Mouse (Mus musculus) bone marrow, adult 2 months (tissue): ENCODE results near the gene Morn5. TPM values are rescaled to one million over a fixed set of nuclear protein-coding genes. Genes with fewer than 3 reads are reported as not detected.

Experiments
- H3K27ac ChIP-seq: fragments of 200-500 bp; 2 replicates; pipeline ENCODE4 v1.5.1; 2012; ENCODE audit warnings: low read depth, mild to moderate bottlenecking, control low read depth, inconsistent platforms, low read length; ENCODE audit not compliant: control insufficient read depth, poor library complexity, insufficient read depth
- H3K4me1 ChIP-seq: fragments of 200-500 bp; 2 replicates; pipeline ENCODE4 v1.6.1; 2011; ENCODE audit warnings: low read length; ENCODE audit not compliant: control insufficient read depth, insufficient read depth
- H3K4me3 ChIP-seq: fragments of 200-500 bp; replicated peaks from 2 replicates; pipeline ENCODE3; 2011; ENCODE audit warnings: mild to moderate bottlenecking, low read depth, low read length, control low read depth; ENCODE audit not compliant: control insufficient read depth
- CTCF ChIP-seq: fragments of 200-500 bp; IDR thresholded peaks from 2 replicates; pipeline ENCODE4 v1.5.1; 2011; ENCODE audit warnings: low read length, control low read depth; ENCODE audit not compliant: control insufficient read depth, insufficient read depth
- POLR2A ChIP-seq: fragments of 200-500 bp; IDR thresholded peaks from 2 replicates; pipeline ENCODE4 v1.6.1; 2011; ENCODE audit warnings: low read depth, mild to moderate bottlenecking, control low read depth, low read length, borderline replicate concordance; ENCODE audit not compliant: control insufficient read depth
- WGBS: fragments of 180-500 bp; shearing (Covaris S2); methylation state at CpG from one replicate; pipeline ENCODE4 v1.1.7; 2018; 5-methylcytosine and 5-hydroxymethylcytosine counted together
- polyA plus RNA-seq: library from polyadenylated mRNA; stranded (reverse); fragments of >200 nt; gene quantifications from 2 replicates; pipeline ENCODE4 v1.2.4, GENCODE M21; 2011; ENCODE audit warnings: low replicate concordance; ENCODE audit not compliant: missing spikeins, insufficient read depth, insufficient read length

Morn5 gene
- polyA plus RNA-seq, 1 experiment, result not detected

DNA sequence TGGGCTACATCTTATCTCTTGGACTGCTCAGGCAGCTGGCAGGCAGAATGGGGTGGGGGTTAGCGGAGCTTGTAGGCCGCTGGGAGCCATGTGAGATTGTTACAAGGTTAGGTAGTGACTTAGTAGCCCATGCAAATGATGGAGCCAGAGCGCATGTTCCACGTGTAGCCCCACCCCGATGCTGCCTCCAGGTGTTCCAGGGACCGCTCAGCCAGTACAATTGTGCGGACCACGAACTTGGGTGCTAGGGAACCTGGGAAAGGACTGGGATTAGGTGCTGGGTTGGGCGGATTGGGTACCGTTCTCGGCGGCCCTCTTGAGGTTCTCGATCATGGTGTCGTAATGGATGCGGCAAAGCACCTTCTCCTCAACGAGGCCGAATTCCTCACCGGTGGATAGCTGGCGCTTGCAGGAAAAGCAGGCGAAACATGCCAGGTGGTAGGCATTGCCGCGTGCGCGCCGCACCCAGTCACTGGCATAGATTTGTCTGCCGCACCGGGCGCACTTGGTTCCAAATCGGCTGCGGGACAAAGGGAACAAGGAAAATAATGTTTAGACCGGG, 44.7 kb downstream of the Morn5 start:
- H3K27ac ChIP-seq, result no peak overlapping the region
- 7% methylated on average over 31 of the region's 31 CpGs for WGBS
- H3K4me3 ChIP-seq, result no peak overlapping the region
- TF ChIP-seq POLR2A (no peak), CTCF (no peak)
- no peaks in the 10 kb centered on the region for H3K4me1 ChIP-seq

DNA sequence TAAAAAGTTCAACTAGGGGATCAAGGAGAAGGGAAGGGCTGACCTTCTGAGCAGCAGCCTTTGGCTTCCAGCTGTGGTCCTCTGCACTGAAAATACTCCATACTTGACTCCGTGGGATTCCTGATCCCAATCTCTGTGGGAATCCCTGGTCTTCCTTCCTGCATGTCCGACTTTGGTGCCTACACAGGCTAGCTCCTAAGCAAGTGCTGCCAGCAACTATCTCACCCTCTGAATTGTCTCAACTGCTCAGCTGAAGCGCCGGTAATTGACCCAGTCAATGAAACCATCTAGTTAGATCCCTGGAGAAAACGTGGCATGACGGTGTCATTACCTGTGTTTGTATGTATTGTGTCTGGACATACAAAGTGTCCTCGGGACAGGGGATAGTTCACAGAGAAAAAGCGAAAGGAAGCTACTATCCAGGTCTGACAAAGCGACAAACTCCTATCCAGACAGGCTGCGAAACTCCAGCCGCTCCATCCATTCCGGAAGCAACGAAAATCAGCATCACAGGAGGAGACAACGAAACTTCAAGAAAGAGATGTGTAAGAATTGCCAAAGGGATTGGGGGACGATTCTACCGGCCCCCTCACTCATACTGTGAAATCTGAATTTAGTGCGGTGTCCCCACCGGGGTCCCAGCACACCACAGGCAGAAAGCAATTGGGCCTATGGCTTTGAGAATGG, 48.0 kb downstream of the Morn5 start:
- H3K4me3 ChIP-seq, result no peak overlapping the region
- no peak overlapping the region for H3K27ac ChIP-seq
- WGBS, result 13% methylated on average over 18 of the region's 18 CpGs
- no peaks in the 10 kb centered on the region for H3K4me1 ChIP-seq
- TF ChIP-seq CTCF (no peak), POLR2A (no peak)

DNA sequence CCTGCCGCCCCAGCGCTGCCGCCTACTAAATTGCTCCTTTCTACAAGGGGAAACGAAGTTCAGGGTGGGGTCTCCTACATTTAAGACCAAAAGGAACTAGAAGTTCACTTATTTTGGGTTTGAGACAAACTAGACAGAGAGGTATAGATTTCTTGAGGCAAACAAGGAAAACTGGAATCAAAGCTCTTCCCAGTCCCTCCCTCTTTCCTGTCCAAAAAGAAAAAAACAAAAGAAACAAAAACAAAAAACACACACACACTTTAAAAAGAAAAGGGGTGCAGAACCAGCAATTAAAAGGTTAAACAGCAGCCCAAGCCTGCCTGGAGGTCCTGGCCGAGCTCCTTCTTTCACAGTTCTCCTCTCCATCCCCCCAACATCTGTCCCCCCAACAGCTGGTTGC, 48.8 kb downstream of the Morn5 start:
- no peak for TF ChIP-seq CTCF
- no peak overlapping the region for H3K4me3 ChIP-seq
- WGBS, result 30% methylated on average over 5 of the region's 5 CpGs

DNA sequence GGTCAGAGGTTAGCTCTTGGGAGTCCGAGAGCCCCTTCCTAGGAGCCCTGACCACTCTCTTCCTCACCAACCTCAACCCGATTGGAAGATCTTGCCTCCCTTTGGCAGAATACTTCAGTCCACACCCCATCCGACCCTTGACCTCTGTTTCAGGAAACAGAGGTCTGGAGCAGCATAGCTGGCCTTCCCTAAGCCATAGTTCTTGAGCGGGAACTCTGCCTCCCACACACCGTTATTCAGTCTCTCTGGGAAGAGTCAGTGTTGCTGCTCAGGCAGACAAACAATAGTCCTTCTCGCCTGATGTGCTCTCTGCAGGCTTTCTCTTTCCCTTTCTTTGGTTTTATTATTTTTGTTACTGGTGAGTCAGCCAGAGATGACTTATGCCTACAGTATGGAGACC, 50.5 kb downstream of the Morn5 start:
- WGBS, result 49% methylated on average over 6 of the region's 6 CpGs

More for the DNA sequence above, 48.8 kb downstream of the Morn5 start:
- no peaks in the 10 kb centered on the region for H3K4me1 ChIP-seq
- H3K27ac ChIP-seq, result no peak overlapping the region

DNA sequence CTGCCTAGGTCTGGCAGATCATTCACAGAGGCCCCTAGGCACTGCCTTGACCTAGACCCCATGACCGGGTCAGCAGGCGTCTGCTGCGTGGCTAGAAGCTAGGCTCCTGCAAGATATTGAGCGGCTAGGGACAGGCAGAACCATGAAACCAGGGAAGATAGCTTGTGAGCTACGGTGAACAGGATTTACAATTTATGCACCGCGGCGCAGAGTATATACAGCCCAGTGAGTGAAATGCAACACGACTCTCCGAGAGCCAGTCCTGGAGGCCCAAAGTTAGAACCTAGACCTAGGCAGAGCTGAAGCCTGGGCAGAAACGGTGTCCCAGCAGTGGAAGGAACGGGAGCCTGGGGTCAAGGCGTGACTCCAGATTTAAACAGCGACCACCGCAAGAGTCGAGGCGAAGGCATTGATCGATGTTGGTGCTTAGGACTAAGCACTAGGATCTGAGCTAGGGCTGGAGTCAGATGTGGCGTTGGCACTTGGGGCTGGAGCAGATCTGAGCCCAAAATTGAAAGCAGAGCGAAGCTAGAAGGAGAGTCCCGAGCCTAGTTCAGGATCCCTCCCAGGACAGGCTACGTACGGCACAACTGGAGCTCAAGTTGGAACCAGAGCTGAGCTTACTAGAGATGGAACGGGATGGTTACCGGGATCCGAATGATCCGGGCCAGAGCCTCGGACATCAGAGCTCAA, 52.8 kb downstream of the Morn5 start:
- 7% methylated on average over 28 of the region's 28 CpGs for WGBS

More for the DNA sequence above, 50.5 kb downstream of the Morn5 start:
- no peak for TF ChIP-seq POLR2A
- TF ChIP-seq CTCF, result no peak
- no peak overlapping the region for H3K27ac ChIP-seq
- H3K4me3 ChIP-seq, result no peak overlapping the region
- no peaks in the 10 kb centered on the region for H3K4me1 ChIP-seq

DNA sequence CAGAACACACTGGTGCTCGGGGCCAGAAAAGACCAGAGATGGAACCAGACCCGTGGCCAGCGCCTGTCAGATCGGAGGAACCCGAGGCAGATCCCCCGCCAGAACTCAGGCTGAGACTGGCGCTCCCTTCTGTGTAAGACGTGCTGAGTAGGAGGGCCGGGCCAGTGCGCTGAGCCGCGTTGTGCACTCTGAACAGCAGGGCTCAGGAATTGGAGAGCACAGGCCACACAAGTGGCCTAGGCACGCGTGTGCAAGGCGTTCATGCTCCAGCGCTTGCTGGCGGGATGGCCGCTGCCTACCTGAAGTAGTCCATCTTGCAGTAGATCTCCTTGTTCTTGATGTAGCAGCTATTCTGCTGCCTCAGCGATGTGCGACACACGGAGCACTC, 53.3 kb downstream of the Morn5 start:
- Histone ChIP-seq H3K4me1 (no peaks in the 10 kb centered on the region), H3K27ac (no peak overlapping the region), H3K4me3 (no peak overlapping the region)
- WGBS, result 2% methylated on average over 21 of the region's 21 CpGs
- TF ChIP-seq CTCF (no peak), POLR2A (no peak)

More for the DNA sequence above, 52.8 kb downstream of the Morn5 start:
- no peak overlapping the region for H3K4me3 ChIP-seq
- no peak overlapping the region for H3K27ac ChIP-seq
- TF ChIP-seq POLR2A (no peak), CTCF (no peak)
- H3K4me1 ChIP-seq, result no peaks in the 10 kb centered on the region

DNA sequence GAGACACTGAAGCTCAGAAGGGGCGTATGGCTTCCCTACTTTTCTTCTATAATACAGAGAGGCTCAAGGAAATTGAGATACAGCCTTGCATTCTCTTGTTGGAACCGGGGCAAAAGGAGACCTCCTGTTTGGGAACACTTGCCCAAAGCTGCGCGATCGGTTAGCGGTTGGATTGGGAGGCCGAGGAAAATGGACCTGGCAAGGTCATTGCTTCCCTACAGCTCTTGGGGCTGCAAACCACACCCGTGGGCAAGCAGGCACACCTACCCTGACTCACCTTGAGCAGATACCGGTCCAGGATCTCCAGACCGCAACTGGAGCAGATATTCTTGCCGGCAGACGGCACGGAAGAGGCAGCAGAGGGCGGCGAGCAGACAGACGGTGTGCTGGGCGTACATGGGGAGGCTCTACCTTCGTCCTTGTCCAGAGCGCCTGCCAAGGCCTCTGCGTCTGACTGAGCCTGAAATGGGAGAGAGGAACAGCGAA, 53.9 kb downstream of the Morn5 start:
- no peaks in the 10 kb centered on the region for H3K4me1 ChIP-seq
- no peak overlapping the region for H3K4me3 ChIP-seq
- 3% methylated on average over 21 of the region's 21 CpGs for WGBS
- TF ChIP-seq POLR2A (no peak), CTCF (no peak)
- H3K27ac ChIP-seq, result no peak overlapping the region

DNA sequence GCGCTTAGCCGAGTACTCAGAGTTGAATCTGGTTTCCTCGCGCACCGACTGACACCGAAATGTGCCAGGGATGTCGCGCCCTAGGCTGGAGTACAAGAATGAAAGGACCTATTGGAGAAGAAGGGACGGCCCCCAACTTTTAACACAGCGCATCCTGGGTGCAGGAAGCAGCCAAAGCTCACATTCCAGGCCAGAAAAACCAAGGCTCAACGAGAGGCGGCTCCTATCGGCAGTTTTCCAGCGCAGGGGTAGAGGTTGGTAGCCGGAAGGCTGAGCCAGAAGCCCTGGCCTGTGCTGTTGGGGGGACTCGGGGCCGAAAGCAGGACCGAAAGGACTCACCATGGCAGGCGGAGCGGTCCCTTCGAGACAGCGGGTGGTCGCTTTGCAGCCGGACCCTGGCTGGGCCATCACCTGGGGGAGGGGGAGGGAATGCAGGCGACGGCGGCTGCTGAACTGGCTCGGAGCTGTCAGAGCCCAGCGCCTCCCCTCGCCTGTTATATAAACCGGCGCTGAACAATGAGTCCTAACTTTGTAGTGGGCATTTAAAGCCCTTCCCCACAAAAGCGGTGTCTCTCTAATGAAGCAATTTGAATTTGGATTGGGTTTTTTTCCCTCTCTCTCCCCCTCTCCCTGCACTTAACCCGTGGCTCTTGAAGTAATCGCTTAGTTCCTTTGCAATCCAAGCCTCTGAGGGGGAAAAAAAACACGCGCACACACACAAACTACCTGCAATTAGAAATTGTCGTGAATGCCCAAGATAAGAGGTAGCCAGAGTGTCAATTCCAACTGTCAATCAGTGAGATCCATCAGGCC, 54.5 kb downstream of the Morn5 start:
- TF ChIP-seq POLR2A (no peak), CTCF (no peak)
- Histone ChIP-seq H3K4me3 (no peak overlapping the region), H3K27ac (no peak overlapping the region), H3K4me1 (no peaks in the 10 kb centered on the region)
- WGBS, result 3% methylated on average over 38 of the region's 38 CpGs
